Mouse (Mus musculus) heart, adult 2 months (tissue): Measurements from ENCODE around the gene Cspg4.

Source experiments
- CTCF ChIP-seq: fragments of 200-600 bp; IDR thresholded peaks from 2 replicates; pipeline ENCODE4 v1.8.1; 2022; ENCODE audit warnings: antibody characterized with exemption, mild to moderate bottlenecking, moderate library complexity
- POLR2A ChIP-seq: fragments of 200-500 bp; IDR thresholded peaks from 2 replicates; pipeline ENCODE4 v1.6.1; 2011; ENCODE audit warnings: mild to moderate bottlenecking, low read depth, low read length, control low read depth; ENCODE audit not compliant: insufficient read depth

- TF ChIP-seq CTCF (peak; percentile 85), POLR2A (no peak)
Measured at GRCm38 (mm10) chr9:56847523-56847922, 17.3 kb upstream of the Cspg4 start.
